Mouse (Mus musculus): ENCODE data around the gene Nfatc2.

- TF ChIP-seq CTCF (IDR thresholded peaks at IDR 0.05; ENCODE audit: borderline replicate concordance, extremely low read depth, insufficient read depth, insufficient read length) (no peak), POLR2A (IDR thresholded peaks at IDR 0.05; ENCODE audit: borderline replicate concordance, extremely low read depth, insufficient read depth, insufficient read length, poor library complexity, severe bottlenecking) (no peak)
Observed at GRCm38 (mm10) chr2:168438981-168439452, 162.4 kb downstream of the Nfatc2 start.
